Mouse (Mus musculus) left cerebral cortex, adult 2 months (tissue): ENCODE results near the gene Rab17. TPM values are rescaled to one million over a fixed set of nuclear protein-coding genes. Genes with fewer than 3 reads are reported as not detected.

Experiments used
- DNase-seq, 2 experiments: peaks; one replicate each; pipeline ENCODE4 v3.0.0; 2021 to 2022; ENCODE audit warnings: low spot score in 2 of 2, mixed read lengths in 1 of 2; ENCODE audit errors: extremely low spot score in 1 of 2
- H3K27ac ChIP-seq: fragments of 200-600 bp; 2 replicates; pipeline ENCODE4 v1.8.1; 2022
- H3K4me3 ChIP-seq: fragments of 200-600 bp; 2 replicates; pipeline ENCODE4 v1.8.1; 2022
- CTCF ChIP-seq: fragments of 200-600 bp; IDR thresholded peaks from 2 replicates; pipeline ENCODE4 v1.8.1; 2022; ENCODE audit warnings: antibody characterized with exemption, mild to moderate bottlenecking, moderate library complexity
- intact Hi-C: fragments of 180-260 bp; cut with DNase I; formaldehyde crosslinking; loops from one replicate; pipeline ENCODE4 v1.15.1; 2025
- total RNA-seq, 2 experiments: library from RNA; stranded (reverse); gene quantifications; 2 replicates each; pipeline ENCODE4 v1.2.3; 2021

Rab17 gene
- total RNA-seq, 2 experiments from 2014 or later: 0.23 TPM; not detected in 1

DNA sequence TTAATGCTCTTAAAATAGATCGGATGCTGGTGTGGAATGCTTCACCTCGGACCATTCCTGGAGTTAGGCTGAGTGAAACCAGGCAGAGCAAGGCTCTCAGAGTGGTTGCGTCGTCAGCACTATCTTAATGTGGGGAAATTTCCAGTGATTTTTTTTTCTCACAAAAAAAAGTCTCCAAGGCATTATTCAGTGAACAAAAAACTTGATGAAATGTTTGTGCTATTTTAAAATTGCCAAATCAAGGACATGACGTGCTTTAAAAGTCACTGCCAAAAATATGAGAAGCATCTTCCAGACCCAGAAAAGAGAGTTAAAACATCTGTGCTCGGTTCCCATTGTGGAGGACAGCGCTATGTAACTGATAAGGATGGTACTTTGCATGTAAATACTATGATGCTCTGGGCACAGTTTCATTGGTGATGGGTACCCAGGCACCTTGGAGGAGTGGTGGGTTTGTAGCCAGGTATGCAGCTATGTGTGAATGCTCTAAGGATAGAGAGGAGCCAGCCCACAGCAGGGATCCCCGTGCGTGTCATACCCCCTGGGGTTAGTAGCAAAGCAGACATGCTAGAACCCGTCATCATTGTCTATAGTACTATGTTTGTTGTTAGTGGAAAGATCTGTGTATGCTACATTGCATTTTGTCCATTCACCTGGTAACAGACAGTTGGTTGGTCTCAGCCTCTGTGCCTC is 11.3 kb upstream of the Rab17 start:
- DNase-seq: peak in 1 of 2 experiments; percentile 9
- H3K27ac ChIP-seq: peak overlapping the region; percentile 63; the same call in 1 of the 2 replicates
- TF ChIP-seq CTCF: no peak
- H3K4me3 ChIP-seq: no peak overlapping the region
- intact Hi-C loops: loop anchor here (2.0 kb wide), 1 partner anchor 18 kb away; the partner anchor contains the start of gene Lrrfip1

DNA sequence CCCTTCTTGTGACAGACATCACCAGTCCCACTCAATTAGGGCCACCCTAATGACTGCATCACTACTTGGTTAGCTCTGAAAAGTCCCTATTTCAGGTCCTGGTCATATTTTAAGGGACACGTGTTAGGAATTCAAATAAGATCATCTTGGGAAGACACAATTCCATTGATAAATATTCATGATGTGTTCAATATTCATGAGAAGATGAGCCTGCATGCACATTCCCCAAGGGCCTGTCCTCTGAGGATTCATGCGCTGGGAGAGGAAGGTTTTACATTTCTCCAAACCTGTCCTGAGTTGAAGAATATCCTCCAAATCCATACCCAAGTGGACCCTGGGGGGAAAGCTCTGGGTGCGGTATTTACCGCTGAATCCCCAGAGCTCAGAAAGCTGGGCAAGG is 6.5 kb upstream of the Rab17 start:
- H3K27ac ChIP-seq: peak overlapping the region; percentile 45

DNA sequence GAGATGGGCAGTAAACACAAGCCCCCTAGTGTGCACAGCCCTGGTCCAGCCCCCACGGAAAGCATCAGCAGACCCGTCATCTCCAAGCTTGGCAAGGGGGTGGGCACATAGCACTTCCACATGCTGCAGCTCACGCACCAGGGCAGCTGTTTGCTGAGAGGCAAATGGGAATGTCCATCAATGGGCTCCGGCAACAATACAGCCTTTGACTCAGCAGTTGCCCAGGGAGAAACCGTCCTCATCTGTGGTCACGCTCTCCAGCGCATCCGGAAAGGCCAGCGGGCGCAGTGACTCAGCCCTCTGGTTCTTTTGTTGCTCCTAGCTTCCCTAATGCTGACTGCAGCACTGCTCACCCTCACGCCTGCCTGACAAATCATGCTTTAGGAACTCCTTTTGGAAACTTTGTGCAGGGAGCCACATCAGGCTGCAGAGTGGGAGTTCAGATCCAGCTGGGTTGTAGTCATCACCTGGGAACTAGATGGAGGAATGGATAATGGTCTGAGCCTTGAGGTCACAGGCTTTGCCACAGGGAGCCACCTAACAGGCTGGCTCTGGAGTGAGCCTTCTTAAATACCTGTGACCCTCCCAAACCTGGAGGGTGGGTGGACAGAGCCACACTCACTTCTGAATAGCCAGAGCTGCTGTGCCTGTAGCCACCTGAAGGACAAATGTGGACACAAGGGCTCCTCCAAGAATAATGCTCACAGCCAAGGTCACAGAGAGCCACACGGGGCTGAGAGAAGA is 5.6 kb upstream of the Rab17 start:
- TF ChIP-seq CTCF: no peak
- peak; percentile 59 to 67 for DNase-seq
- Histone ChIP-seq H3K27ac (peak overlapping the region; percentile 45), H3K4me3 (no peak overlapping the region)
- intact Hi-C loops: loop anchor here (2.0 to 10.0 kb wide), 4 partner anchors 48 to 240 kb away; no protein-coding TSS in a partner anchor

More for the DNA sequence above, 6.5 kb upstream of the Rab17 start:
- no peak overlapping the region for H3K4me3 ChIP-seq
- intact Hi-C loops: loop anchor here (2.0 to 10.0 kb wide), 3 partner anchors 47 to 239 kb away; no protein-coding TSS in a partner anchor
- no peak for DNase-seq
- TF ChIP-seq CTCF: no peak

DNA sequence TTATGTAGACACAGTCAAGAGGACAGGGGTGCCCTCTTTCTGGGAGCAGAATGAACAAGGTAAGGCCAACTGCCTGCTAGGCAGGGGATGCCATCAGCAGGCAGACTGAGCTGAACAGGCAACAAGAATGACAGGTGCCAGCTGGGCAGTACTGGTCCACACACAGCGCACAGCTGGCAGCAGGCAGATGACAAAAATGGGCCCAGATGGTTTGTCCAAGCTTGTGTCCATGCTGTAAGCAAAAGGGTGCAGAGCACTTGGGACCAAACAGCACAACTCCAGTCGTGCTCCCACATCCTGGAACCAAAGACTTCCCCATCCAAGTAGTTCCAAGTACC is 4.1 kb upstream of the Rab17 start:
- Histone ChIP-seq H3K27ac (no peak overlapping the region), H3K4me3 (no peak overlapping the region)
- no peak for TF ChIP-seq CTCF
- intact Hi-C loops: loop anchor here (1.0 to 10.0 kb wide), 4 partner anchors 64 to 265 kb away; no protein-coding TSS in a partner anchor
- no peak for DNase-seq

DNA sequence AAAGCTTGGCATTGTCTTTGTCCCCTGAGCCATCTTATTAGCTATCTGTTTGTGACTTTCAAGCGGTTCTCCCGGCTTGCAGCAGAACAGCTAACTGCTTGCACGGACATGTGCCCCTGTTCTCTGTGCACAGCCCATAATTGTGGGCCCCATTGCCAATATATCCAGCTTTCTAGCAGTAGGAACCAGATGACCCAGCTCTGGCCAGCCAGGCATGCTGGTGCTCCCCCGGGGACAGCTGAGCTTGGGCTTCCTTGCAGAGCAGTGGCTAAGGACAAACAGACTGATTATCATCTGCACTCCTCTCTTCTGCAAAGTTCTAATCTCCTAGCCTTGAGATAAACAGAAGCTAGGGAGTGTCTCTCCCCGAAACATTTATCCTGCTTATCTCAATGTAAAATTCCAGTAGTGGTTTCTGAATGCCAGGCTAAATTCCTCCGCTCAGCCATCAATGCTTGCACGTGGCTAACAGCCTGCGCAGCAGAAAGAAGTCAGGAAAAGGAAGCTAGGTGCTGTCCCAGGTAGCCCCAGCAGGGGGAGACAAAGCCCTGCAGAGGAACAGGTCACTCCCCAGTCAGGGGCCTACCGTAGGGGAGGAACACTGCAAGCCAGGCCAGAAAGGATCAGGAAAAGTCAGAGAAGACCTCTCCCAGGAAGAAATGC is 3.6 kb upstream of the Rab17 start:
- peak; percentile 90 to 98 for DNase-seq
- intact Hi-C loops: loop anchor here (1.0 to 10.0 kb wide), 4 partner anchors 64 to 266 kb away; no protein-coding TSS in a partner anchor
- no peak overlapping the region for H3K4me3 ChIP-seq
- H3K27ac ChIP-seq: no peak overlapping the region
- TF ChIP-seq CTCF: no peak; the same call in none of the 2 replicates

DNA sequence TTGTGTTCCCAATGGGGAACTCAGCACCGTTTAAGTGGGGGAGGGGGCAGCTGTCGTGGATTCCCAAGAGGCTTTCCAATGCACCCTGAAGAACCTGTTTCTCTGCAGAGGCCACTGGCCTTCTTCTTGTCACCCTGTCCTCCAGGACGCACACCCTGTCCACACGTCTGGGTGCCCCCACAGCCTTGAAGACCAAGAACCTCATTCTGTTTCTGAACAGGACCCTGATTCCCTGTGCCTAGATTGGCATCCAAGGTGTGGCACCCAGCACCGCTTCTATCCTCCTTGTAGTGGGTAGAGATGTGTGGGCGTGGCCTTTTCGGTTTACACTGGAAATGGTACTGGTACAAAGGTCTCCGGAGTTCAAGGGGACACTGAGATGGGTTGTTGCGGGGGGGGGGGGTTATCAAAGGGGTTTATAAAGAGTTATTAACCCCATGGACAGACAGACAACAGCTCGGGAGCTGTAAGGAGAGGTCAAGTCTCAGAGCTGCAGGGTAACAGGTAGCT is 475 bp upstream of the Rab17 start:
- no peak for DNase-seq
- Histone ChIP-seq H3K4me3 (no peak overlapping the region), H3K27ac (no peak overlapping the region)
- no peak for TF ChIP-seq CTCF
- intact Hi-C loops: loop anchor here (5.0 to 10.0 kb wide), 2 partner anchors 67 to 245 kb away; no protein-coding TSS in a partner anchor

DNA sequence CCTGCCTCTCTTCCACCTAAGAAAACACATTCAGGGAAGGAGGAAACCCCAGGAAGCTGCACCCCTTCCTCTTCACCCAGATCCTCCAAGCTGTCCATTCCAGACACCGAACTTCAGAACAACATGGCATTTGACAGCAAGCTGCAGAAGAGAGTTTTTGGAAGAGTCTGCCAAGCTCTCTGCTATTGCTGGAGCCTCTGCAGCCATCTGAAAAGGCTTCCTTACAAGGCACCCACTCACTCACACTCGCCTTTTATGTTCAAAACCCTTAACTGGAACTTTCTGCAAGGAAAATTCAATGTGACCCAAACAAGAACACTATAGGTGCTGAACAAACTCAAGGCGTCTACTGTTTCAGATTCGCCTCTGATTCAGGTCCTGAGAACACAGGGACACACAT is 812 bp downstream of the Rab17 start:
- H3K27ac ChIP-seq: no peak overlapping the region
- intact Hi-C loops: no loop called here
- no peak for TF ChIP-seq CTCF
- H3K4me3 ChIP-seq: no peak overlapping the region
- no peak for DNase-seq

DNA sequence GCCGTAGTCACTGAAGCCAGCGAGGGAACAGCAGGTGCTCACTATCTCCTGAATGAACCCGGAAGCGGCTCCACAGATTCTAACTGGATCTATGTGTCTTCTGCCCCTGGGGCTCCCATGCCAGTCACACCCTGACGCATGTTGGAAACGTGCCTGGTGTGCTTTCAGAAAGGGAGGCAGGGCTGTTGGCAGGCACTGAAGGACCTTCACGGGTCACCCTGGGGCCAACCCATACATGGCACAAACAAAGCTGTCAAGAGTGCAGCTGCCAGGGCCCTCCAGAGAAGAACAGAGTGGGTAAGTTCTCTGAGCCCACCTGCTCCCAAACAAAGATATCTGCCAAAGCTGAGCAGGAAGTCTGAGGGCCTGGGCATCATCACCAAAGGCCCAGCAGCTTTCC is 1.9 kb downstream of the Rab17 start:
- intact Hi-C loops: no loop called here
- no peak overlapping the region for H3K27ac ChIP-seq
- no peak for DNase-seq
- H3K4me3 ChIP-seq: no peak overlapping the region
- TF ChIP-seq CTCF: no peak

DNA sequence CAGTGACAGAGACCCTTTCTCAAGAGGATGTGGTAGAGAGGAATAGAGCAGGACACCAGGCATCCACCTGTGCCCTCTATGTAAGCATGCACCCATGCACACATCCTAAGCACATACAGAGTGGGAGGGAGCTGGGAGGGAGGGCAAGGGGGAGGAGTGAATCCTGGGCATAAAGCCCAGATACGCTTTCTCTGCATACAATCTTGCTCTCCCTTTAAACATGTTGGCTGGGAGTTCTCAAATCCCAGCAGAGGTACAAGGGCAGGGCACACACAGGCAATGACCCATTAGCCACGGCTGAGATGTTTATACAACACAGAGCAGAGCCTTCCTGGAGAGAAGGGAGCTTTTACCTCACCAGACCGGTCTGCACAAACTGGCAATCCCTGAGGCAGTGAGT is 6.5 kb downstream of the Rab17 start:
- Histone ChIP-seq H3K27ac (no peak overlapping the region), H3K4me3 (no peak overlapping the region)
- DNase-seq: no peak
- no peak for TF ChIP-seq CTCF
- intact Hi-C loops: no loop called here

DNA sequence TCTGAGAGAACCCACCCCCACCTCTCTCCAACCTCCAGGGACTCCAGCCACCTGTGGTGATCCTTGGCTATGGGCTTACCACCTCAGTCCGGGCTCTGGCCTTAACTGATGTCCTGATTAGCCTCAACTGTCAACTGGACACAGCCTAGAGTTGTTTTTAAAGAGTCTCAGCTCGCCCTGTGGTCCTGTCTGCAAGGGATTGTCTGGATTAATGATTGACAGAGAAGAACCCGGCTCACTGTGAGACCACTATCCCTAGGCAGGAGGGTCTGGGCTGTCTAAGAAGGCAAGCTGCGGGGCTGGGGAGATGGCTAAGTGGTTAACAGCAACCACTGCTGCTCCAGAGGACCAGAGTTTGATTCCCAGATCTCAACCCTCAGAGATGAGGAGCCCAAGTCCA is 6.9 kb downstream of the Rab17 start:
- intact Hi-C loops: no loop called here
- TF ChIP-seq CTCF: no peak

DNA sequence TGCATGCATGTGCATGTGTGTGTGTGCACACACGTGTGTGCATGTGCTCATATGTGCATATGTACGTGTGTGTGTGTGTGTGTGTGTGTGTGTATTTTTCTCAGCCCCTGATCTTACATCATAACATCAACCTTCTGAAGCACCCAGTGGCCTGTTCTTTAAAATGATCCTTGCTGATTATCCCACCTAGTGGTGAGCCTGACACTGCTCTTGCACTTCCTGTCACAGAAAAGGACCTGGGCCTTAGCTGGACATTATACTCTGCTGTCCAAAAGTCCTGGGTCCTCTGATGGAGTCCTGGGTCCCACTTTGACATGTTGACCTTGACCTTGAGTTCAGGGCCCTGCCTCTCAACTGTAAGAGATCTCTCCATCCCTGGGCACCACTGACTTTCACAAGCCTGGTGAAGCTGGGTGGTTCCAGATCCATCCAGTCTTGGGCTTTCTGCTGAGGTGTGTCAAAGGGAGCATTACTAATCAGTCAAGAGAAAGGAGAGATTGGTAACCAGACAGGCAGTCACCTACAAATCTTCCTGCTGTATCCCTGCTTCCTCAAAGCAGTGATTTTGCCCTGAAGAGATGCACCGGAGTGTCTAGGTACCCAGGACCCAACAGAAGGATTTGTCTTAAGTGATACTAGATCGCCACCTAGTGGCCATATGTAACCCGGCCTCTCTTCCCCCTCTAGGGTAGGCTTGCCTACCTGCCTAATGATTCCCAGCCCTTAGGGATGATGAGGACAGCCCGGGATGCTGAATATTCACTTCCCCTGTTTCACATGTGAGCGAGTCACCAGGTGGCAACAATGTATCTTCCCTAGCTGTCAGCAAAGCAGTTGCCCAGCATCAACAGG is 13.0 kb downstream of the Rab17 start:
- intact Hi-C loops: loop anchor here (1.0 to 10.0 kb wide), 6 partner anchors 28 to 902 kb away; no protein-coding TSS in a partner anchor
- peak; percentile 52 to 64 for DNase-seq
- peak; percentile 81 for TF ChIP-seq CTCF
- H3K4me3 ChIP-seq: no peak overlapping the region
- H3K27ac ChIP-seq: no peak overlapping the region

More for the DNA sequence above, 6.9 kb downstream of the Rab17 start:
- no peak for DNase-seq
- Histone ChIP-seq H3K4me3 (no peak overlapping the region), H3K27ac (no peak overlapping the region)
